ENCODE assay signal across 10 mouse cellular contexts in genomic region chr7:96864894-96865722, GRCm38 (mm10).
A peak's percentile ranks its signal among the peaks of the same experiment; 100 is the strongest.
DNase-seq lines count a peak whose midpoint lies in the region; ATAC-seq lines count a peak whose summit lies in the region.
"Had no signal": no experiment of that assay in that cellular context is flagged by ENCODE, and none has a peak within 500 bp of the region (broad histone marks: within the 10 kb centered on the region; RNA-seq: fewer than 3 reads in every experiment).

No protein-coding gene starts in this region.

- 23% methylated on average over 7 of the region's 7 CpGs for WGBS in hindbrain, embryonic 13.5 days
- 24% methylated on average over 7 of the region's 7 CpGs for WGBS in midbrain, embryonic 16.5 days
- 58% methylated on average over 7 of the region's 7 CpGs for WGBS in intestine, embryonic 16.5 days

- H3K27me3 ChIP-seq in hindbrain, embryonic 13.5 days: 0 out of 2 replicates have a peak, but pooled peaks cover 5% of the 10 kb centered on the region
- H3K27me3 ChIP-seq in midbrain, embryonic 16.5 days (ENCODE audit: control insufficient read depth, insufficient read depth, low read depth, low read length): no peaks in the 10 kb centered on the region
- no peaks in the 10 kb centered on the region for H3K27me3 ChIP-seq in intestine, embryonic 16.5 days (replicated peaks; ENCODE audit: control insufficient read depth, insufficient read depth, low read length)

- DNase-seq in ES-CJ7 (ENCODE audit: low read depth, low spot score): peak; percentile 15
- peak; percentile 84 for DNase-seq in brain, adult 2 months (ENCODE audit: low read depth, low spot score)
- DNase-seq in adipocyte (ENCODE audit: low spot score): no peak
- DNase-seq in left cerebral cortex, adult 18-20 months (ENCODE audit: low spot score in 2 of 2): no peak
- DNase-seq: thymus, postnatal 25 days had no signal

- peak overlapping the region; percentile 69 for H3K27ac ChIP-seq in hindbrain, embryonic 13.5 days
- H3K27ac ChIP-seq in midbrain, embryonic 16.5 days (ENCODE audit: low read length): no peak overlapping the region
- no peak overlapping the region for H3K27ac ChIP-seq in intestine, embryonic 16.5 days (ENCODE audit: low read length)

- H3K36me3 ChIP-seq in hindbrain, embryonic 13.5 days: peaks cover 4% of the 10 kb centered on the region; the same call in 1 of the 2 replicates
- H3K36me3 ChIP-seq in midbrain, embryonic 16.5 days (ENCODE audit: control insufficient read depth, insufficient read depth, low read length): no peaks in the 10 kb centered on the region
- H3K36me3 ChIP-seq in intestine, embryonic 16.5 days (ENCODE audit: control insufficient read depth, insufficient read depth, low read length): no peaks in the 10 kb centered on the region
- H3K36me3 ChIP-seq: G1E had no signal

- H3K9me3 ChIP-seq in hindbrain, embryonic 13.5 days: no peaks in the 10 kb centered on the region
- no peaks in the 10 kb centered on the region for H3K9me3 ChIP-seq in midbrain, embryonic 16.5 days (replicated peaks; ENCODE audit: control insufficient read depth, low read length, poor library complexity, severe bottlenecking)
- no peaks in the 10 kb centered on the region for H3K9me3 ChIP-seq in intestine, embryonic 16.5 days (ENCODE audit: control insufficient read depth, low read length)
- H3K9me3 ChIP-seq: G1E had no signal

- H3K4me3 ChIP-seq in hindbrain, embryonic 13.5 days: no peak overlapping the region
- H3K4me3 ChIP-seq in midbrain, embryonic 16.5 days (ENCODE audit: low read depth, low read length): no peak overlapping the region
- no peak overlapping the region for H3K4me3 ChIP-seq in intestine, embryonic 16.5 days (ENCODE audit: low read length)

- no peak overlapping the region for H3K4me2 ChIP-seq in hindbrain, embryonic 13.5 days
- H3K4me2 ChIP-seq in midbrain, embryonic 16.5 days (ENCODE audit: low read length): no peak overlapping the region
- no peak overlapping the region for H3K4me2 ChIP-seq in intestine, embryonic 16.5 days (ENCODE audit: low read depth, low read length)

- H3K4me1 ChIP-seq in hindbrain, embryonic 13.5 days (replicated peaks): peaks cover 30% of the 10 kb centered on the region
- peaks cover 4% of the 10 kb centered on the region; the same call in 1 of the 2 replicates for H3K4me1 ChIP-seq in midbrain, embryonic 16.5 days (ENCODE audit: control insufficient read depth, insufficient read depth, low read length)
- no peaks in the 10 kb centered on the region for H3K4me1 ChIP-seq in intestine, embryonic 16.5 days (ENCODE audit: control insufficient read depth, insufficient read depth, low read length)

- ATAC-seq in hindbrain, embryonic 13.5 days (ENCODE audit: low FRiP score): peak; percentile 76
- ATAC-seq in midbrain, embryonic 16.5 days: peak; percentile 38; the same call in 1 of the 2 replicates
- ATAC-seq in intestine, embryonic 16.5 days: no peak
- ATAC-seq: intestine, postnatal 0 days had no signal

- no peak overlapping the region for H3K9ac ChIP-seq in hindbrain, embryonic 13.5 days
- no peak overlapping the region for H3K9ac ChIP-seq in midbrain, embryonic 16.5 days (ENCODE audit: low read depth, low read length)
- no peak overlapping the region for H3K9ac ChIP-seq in intestine, embryonic 16.5 days (ENCODE audit: low read depth, low read length)

Comparison
In these comparisons a context has a peak if more than half of its experiments do, and no peak if none do; other contexts are left out.
1. DNase-seq: peak in ES-CJ7 (single experiment) and brain, adult 2 months (single experiment); none in adipocyte (single experiment) and left cerebral cortex, adult 18-20 months (0 of 2).